Mouse (Mus musculus): ENCODE measurements around the gene Gm4707.
"Not testable (repeated sequence)": the region's sequence is repeated elsewhere in the genome, so short reads cannot be mapped to it uniquely, and the experiment has no call there.

Gm4707 gene

DNA sequence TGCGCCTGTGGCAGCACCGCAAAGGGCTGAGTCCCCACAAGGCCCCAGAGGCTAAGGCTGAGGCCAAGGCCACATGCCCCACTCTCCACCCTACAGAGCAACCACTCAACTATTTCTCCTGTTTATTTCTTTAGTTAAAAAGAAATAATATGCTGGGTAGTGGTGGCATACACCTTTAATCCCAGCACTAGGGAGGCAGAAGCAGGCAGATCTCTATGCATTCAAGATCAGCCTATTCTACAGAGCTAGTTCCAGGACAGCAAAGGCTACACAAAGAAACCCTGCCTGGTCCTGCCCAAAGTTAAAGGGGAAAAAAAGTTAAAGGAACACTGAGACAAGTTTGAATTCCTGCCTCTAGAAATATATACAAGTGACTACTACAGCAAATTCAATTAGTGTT, at the start of gene Gm4707:
Gm4707 (minus strand) TSS at position 101 of the 400 bp plus-strand sequence.
- DNase-seq (ENCODE audit: low spot score in 2 of 2), result no peak

DNA sequence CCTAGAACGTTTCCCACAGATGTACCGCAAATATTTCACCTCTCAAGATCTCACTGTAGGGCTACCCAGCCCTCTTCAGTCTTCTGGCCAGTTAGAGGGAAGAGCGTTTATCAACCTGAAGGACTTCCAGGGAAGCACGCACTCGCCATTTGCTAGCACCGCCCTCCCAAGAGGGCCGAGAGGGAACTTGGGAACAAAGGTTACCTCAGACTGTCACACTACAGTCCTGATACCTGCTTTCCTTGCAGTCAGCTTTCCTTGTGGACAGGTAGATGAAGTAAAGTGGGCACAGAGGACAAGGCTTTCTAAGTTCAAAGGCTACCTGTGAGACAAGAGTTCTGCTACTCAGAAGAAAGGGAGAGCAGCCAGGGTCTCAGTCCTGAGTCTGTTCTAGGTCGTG, 47.1 kb upstream of the Gm4707 start:
- no peak for DNase-seq (ENCODE audit: low spot score in 2 of 2)

GRCm38 (mm10) chr17:71495784-71496183, 36.1 kb upstream of the Gm4707 start:
- DNase-seq (ENCODE audit: low spot score in 2 of 2), result no peak

GRCm38 (mm10) chr17:71491332-71491686, 31.6 kb upstream of the Gm4707 start:
- no peak for DNase-seq (ENCODE audit: low spot score in 2 of 2)

DNA sequence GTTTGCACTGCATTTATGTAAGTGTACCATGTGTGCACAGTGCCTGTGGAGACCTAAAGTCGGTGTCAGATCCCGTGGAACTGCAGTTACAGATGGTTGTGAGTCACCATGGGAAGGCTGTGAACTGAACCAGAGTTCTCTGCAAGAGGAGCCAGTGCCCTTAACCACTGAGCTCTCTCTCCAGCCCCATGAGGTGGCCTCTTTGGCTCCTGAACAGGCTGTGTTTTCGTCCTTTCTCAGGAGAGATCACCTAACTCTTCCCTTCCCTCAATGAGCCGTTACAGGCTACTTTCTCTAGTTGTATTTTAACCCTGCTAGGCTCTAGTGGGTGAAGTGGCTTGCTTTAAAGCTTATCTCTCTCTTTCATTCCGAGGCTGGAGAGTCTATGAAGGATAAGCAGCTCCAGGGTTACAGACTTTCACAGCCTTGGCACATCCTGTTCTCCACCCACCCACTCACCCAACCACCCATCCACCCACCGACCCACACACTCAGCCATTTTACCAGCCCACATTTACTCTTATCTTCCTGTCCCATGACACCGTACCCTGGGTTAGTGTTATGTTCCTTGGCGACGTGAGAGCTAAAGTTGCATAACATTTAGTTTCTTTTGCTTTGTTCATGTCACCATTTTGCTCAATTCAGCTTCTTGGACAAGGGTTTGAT, 31.1 kb upstream of the Gm4707 start:
- DNase-seq (ENCODE audit: low spot score in 2 of 2), result no peak

DNA sequence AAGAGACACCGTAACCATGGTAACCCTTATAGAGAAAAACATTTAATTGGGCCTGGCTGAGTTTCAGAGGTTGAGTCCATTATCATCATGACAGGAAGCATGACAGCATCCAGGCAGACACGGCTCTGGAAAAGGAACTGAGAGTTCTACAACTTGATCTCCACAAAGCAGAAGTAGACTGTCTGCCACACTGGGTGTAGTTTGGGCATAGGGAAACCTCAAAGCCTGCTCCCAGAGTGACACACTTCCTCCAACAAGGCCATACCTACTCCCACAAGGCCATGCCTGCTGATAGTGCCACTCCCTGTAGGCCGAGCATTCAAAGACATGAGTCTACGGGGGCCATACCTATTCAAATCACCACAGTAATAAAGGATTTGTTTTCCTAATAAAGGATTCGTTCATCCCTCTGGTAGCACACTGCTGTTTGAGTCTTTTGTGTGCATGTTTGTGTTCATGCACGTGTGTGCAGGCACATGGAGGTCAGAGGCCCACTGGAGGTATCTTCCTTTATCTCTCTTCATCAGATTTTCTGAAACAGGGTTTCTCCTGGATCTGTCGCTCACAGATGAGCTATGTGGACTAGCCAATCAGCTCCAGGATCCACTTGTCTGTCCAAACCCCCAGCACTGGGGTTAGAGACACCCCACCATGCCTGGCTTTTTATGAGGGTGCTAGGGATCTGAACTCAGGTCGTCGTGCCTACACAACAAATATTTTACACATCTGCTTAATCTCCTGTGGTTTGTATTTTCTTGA, 30.2 kb upstream of the Gm4707 start:
- DNase-seq (ENCODE audit: low spot score in 2 of 2), result no peak

DNA sequence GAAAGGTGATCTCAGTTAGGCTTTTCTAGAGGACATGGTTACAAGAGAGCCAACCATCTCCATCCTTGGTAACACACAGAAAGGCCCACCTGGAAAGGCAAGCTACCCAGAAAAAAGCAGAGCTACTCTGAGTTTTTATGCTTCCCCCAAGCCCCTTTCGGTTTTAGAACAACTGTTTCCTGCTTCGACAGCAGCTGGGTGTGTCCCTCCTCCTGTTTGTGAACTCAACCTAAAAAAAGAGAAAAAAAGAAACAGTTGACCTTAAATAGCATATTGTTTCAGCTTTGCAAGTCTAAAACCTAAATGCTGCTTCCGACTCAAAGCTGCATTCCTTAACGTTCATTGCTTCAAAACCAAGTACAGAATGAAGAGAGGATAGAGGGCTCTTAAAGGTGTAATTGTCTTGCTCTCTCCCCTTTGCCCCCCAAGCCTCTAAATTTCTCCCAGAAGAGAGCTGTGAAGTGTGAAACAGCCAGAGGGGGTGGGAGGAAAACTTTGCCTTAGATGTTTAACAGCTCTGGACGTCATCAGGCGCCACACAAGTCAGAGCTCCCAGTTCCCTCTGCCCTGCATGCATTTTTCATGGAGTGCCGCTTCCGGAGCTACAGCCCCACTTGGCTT, 26.6 kb upstream of the Gm4707 start:
- DNase-seq (ENCODE audit: low spot score in 2 of 2), result peak in 1 of 2 experiments; percentile 37

DNA sequence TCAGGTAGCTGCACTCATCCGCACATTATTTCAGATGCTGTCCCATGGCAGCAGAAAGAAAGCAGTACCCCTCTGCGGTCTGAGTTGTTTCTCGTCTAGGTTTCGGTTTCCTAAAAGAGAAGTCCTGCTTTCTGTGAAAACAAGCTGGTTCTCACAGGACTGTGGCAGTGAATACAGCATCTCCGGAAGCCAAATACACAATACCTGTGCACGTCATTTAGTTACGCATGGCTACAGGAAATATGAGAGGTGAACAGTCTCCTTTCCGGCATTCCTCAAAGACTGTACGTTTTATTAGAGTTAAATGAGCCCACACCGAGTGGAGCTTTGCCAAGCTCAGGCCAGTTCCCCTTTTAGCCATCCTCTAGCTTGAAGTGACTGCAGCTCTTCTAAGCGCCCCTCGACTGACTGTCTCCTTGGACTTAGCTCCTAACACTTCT, 26.1 kb upstream of the Gm4707 start:
- DNase-seq (ENCODE audit: low spot score in 2 of 2), result peak; percentile 36 to 70

- no peak for DNase-seq (ENCODE audit: low spot score in 2 of 2)
These were observed 25.0 kb upstream of the Gm4707 start for GRCm38 (mm10) chr17:71484711-71485110.

DNA sequence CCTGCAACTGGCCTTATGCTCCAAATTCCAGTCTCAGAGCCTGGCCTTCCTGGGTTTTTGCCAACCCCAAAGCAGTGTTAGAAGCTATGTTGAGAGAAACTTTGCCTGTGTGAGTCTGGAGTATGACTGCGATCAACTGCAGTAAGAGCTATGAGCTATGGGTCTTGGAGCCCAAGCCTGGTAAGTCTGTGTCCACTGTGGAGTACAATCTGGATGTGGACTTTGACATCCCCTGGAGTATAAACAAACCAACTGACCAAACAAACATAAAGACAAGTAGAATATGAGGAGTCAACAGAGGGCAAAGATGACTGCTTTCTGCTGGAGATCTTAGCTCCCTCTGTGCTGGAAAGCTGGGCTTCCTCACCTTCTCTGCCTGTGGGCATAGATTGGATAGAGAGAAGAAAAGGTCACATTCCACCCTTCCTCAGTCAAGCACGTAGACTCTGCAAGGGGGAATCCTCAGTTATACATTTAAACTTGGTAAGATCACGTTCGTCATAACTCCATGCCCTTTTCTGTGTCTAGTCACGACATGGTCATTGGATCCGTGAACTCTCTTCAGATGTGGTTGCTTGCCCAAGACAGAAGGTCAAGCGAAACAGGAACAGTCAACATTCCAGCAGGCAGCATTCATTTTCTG, 23.8 kb upstream of the Gm4707 start:
- DNase-seq (ENCODE audit: low spot score in 2 of 2), result no peak

DNA sequence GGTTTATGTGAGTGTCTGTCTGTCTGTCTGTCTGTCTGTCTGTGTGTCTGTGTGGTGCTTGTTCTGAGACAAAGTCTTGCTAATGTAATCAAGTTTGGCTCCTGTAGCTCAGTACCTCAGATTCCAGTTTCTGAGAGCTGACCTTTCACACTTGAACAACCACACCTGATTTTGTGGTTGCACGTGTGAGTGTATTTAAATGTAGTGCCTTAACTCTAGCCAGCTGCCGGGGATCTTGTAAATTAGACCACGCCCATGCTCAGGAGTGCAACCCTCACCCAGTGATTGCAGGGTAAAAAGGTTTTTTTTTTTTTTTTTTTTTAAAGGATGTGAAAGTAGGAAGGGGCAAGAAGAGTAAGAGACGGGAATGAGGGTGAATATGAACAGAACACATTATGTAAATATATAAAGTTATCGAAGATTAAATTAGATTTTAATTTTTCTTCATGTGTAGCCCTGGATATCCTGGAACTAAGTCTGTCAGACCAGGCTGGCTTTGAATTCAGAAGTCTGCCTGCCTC, 19.7 kb upstream of the Gm4707 start:
- peak in 1 of 2 experiments; percentile 53 for DNase-seq (ENCODE audit: low spot score in 2 of 2)

DNA sequence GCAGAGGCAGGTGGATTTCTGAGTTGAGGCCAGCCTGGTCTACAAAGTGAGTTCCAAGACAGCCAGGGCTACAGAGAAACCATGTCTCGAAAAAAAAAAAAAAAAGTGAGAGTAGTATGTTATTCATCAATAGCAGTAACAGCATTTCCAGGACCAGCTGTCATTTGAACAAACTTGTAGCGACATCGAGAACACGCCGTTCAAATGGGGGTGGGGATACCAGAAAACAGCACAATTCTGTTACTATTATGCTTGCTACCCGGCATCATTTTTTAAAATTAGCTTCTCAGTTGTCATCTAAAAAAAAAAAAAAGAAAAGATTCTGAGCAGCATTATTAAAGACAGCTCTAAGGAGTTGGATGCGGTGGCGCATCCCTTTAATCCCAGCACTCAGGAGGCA, 17.8 kb upstream of the Gm4707 start:
- no peak for DNase-seq (ENCODE audit: low spot score in 2 of 2)

- no peak for DNase-seq (ENCODE audit: low spot score in 2 of 2)
These were observed 16.8 kb upstream of the Gm4707 start for GRCm38 (mm10) chr17:71476346-71477020.

GRCm38 (mm10) chr17:71475705-71476089, 16.0 kb upstream of the Gm4707 start:
- DNase-seq (ENCODE audit: low spot score in 2 of 2), result peak; percentile 64 to 86

- peak; percentile 92 to 97 for DNase-seq (ENCODE audit: low spot score in 2 of 2)
These were observed 15.3 kb upstream of the Gm4707 start, which contains the start of gene Smchd1 for GRCm38 (mm10) chr17:71474762-71475704. Gene Smchd1 (minus strand): TSS chr17:71475343.

DNA sequence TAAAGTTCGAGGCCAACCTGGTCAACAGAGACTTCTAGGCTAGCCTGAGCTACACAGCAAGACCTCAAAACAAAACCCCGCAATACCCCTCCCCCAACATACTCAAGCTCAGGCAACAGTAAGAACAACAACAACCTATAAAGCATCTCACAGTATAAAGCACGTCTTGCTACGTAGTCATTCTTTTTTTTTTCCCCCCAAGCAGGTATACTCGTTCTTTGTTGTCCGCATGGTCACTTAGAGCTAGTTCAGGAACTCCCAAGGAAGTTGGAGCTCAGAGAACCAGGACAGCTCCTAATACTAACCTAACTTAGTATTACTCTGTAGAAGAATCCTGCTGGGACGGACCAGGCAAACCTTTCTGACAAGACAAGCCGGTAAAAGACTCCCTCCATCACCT, 14.4 kb upstream of the Gm4707 start:
- no peak for DNase-seq (ENCODE audit: low spot score in 2 of 2)

GRCm38 (mm10) chr17:71471261-71471660, 11.5 kb upstream of the Gm4707 start:
- no peak for DNase-seq (ENCODE audit: low spot score in 2 of 2)

- no peak for DNase-seq (ENCODE audit: low spot score in 2 of 2)
These were observed 594 bp upstream of the Gm4707 start for GRCm38 (mm10) chr17:71460312-71460711.

DNA sequence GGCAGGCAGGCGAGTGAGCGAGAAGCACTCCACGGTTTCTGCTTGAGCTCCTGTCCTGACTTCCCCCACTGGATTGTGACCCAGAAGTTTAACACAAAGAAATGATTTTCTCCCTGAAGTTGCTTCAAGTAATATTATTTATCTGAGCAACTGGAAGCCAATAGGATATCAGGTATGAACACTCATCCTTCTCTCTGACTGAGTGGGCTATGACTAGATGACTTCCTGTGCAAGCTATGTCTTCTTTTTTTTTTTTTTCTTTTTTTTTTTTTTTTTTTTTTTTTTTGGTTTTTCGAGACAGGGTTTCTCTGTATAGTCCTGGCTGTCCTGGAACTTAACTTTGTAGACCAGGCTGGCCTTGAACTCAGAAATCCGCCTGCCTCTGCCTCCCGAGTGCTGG, 2.4 kb downstream of the Gm4707 start:
- DNase-seq (ENCODE audit: low spot score in 2 of 2), result not testable (repeated sequence)

DNA sequence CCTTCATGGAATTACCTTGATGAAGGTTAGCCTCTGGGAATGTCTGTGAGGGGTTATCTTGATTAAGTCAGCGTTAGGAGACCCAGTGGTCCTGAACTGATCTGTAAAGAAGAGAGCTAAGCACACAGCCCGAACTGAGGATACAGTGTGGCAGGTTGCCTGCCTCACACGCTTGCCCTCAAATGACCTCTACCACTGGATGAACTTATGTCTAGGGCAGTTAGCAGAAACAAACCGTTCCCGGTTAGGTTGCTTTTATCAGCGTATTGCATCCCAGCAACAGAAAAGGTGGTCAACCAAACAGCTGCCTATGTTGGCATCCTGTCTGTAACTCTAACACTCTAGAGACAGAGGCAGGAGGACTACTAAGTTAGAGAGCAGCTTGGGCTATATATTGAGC, 14.5 kb downstream of the Gm4707 start:
- DNase-seq (ENCODE audit: low spot score in 2 of 2), result no peak
